10 mouse cellular contexts compared by ENCODE assay signal in the genomic region with DNA sequence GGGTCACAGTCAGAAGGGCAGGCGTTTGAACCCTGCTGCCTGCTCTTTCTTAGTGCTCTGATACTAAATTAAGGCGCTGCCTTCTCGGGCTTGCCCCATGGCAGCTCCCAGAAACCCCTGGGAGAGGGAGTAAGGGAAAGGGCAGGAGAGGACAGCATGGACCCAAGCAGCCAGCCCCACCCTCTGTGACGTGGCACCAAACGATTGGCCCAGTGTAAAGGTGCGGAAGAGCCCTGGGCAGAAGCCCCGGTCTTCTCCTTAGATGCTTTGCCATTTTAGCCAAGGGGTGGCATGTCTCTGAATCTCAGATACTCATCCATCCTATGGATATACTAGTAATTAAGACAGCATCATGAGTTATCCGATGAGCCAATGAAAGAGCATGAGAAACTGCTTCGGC. TPM values are rescaled to one million over a fixed set of nuclear protein-coding genes. Genes with fewer than 3 reads are reported as not detected.
DNase-seq lines count a peak whose midpoint lies in the region; ATAC-seq and TF ChIP-seq lines count a peak whose summit lies in the region.
"Had no signal": no experiment of that assay in that cellular context is flagged by ENCODE, and none has a peak within 500 bp of the region (broad histone marks: within the 10 kb centered on the region; RNA-seq: fewer than 3 reads in every experiment).

No protein-coding gene starts in this region.

- no peak overlapping the region for H3K4me3 ChIP-seq in limb, embryonic 11.5 days (ENCODE audit: low read depth, low read length)
- no peak overlapping the region for H3K4me3 ChIP-seq in layer of hippocampus, adult 2 months

- no peak for TF ChIP-seq CTCF in layer of hippocampus, adult 2 months (conservative IDR thresholded peaks at IDR 0.05)

- H3K27ac ChIP-seq in limb, embryonic 11.5 days (replicated peaks; ENCODE audit: low read depth, low read length), result no peak overlapping the region
- no peak overlapping the region for H3K27ac ChIP-seq in layer of hippocampus, adult 2 months

- DNase-seq in gastrocnemius, postnatal 10 days, result peak; percentile 16
- DNase-seq in gastrocnemius, adult 8-10 months (ENCODE audit: low spot score in 2 of 2), result no peak
- DNase-seq in retina, postnatal 1 day, result peak; percentile 61
- DNase-seq in retina, embryonic 14.5 days (ENCODE audit: low spot score), result no peak
- peak; percentile 68 for DNase-seq in limb, embryonic 11.5 days (ENCODE audit: low spot score)
- DNase-seq in testis, postnatal 14 days (ENCODE audit: low spot score), result peak; percentile 33
- DNase-seq in layer of hippocampus, adult 2 months (ENCODE audit: low spot score in 2 of 2), result no peak

- H3K4me2 ChIP-seq in limb, embryonic 11.5 days (ENCODE audit: low read depth, severe bottlenecking), result no peak overlapping the region; the same call in 1 of the 2 replicates

- no peaks in the 10 kb centered on the region for H3K36me3 ChIP-seq in limb, embryonic 11.5 days (ENCODE audit: control insufficient read depth, insufficient read depth, low read length)

- ATAC-seq in limb, embryonic 11.5 days (ENCODE audit: insufficient number of reproducible peaks, low FRiP score, low TSS enrichment, low read depth), result no peak
- no peak for ATAC-seq in monocyte, adult 5-6 weeks (replicated peaks; ENCODE audit: insufficient number of reproducible peaks, low FRiP score, low TSS enrichment, poor library complexity, severe bottlenecking)

- no peak overlapping the region for H3K9ac ChIP-seq in limb, embryonic 11.5 days (ENCODE audit: low read length)

- peaks cover 4% of the 10 kb centered on the region; the same call in 1 of the 2 replicates for H3K4me1 ChIP-seq in limb, embryonic 11.5 days (ENCODE audit: control insufficient read depth, insufficient read depth, low read length)

- 25% methylated on average over 9 of the region's 9 CpGs for WGBS in limb, embryonic 11.5 days

- no peaks in the 10 kb centered on the region for H3K27me3 ChIP-seq in limb, embryonic 11.5 days (ENCODE audit: control insufficient read depth, insufficient read depth, low read length)

- H3K9me3 ChIP-seq in limb, embryonic 11.5 days (ENCODE audit: control insufficient read depth, low read length), result no peaks in the 10 kb centered on the region

RNA-seq across cellular contexts. Expression of a gene that starts 21.3 kb away (rescaled TPM):
- 1 to 10 TPM; 2.6 to 6.1 TPM for total RNA-seq in gastrocnemius, postnatal 10 days (2021)
- total RNA-seq in gastrocnemius, adult 8-10 months (2022), result under 1 TPM in 2 of 4 experiments, not detected in 2; 0.19 to 0.27 TPM
- 45.9 and 48.3 TPM in 2 replicates for polyA plus RNA-seq in limb, embryonic 11.5 days (2014; fragmentation: Nextera tagmentation; extraction: Ambion mirVana)
- not detected in 3 replicates for total RNA-seq in monocyte, adult 5-6 weeks (2017)
- 10 to 100 TPM; 48.6 to 52.4 TPM for total RNA-seq in layer of hippocampus, adult 2 months (2021)

RNA-seq across cellular contexts. Expression of a gene that starts 58.0 kb away (rescaled TPM):
- total RNA-seq in gastrocnemius, postnatal 10 days (2021), result not detected
- not detected for total RNA-seq in gastrocnemius, adult 8-10 months (2022)
- polyA plus RNA-seq in limb, embryonic 11.5 days (2014; fragmentation: Nextera tagmentation; extraction: Ambion mirVana), result not detected in 2 replicates
- total RNA-seq in monocyte, adult 5-6 weeks (2017), result not detected in 3 replicates
- total RNA-seq in layer of hippocampus, adult 2 months (2021), result not detected
- total RNA-seq: left cerebral cortex, postnatal 36 days had no signal
- polyA plus RNA-seq: brain, embryonic 14.5 days had no signal

RNA-seq across cellular contexts. Expression of a gene that starts 59.3 kb away (rescaled TPM):
- 100 to 1,000 TPM; 164 to 166 TPM for total RNA-seq in gastrocnemius, postnatal 10 days (2021)
- total RNA-seq in gastrocnemius, adult 8-10 months (2022), result 10 to 100 TPM; 35.3 to 49.8 (median 42.5) TPM
- 712 and 734 TPM in 2 replicates for polyA plus RNA-seq in limb, embryonic 11.5 days (2014; fragmentation: Nextera tagmentation; extraction: Ambion mirVana)
- 55.6 to 79.0 TPM (median 64.1 TPM) in 3 replicates for total RNA-seq in monocyte, adult 5-6 weeks (2017)
- total RNA-seq in layer of hippocampus, adult 2 months (2021), result 100 to 1,000 TPM; 685 to 700 TPM

Comparison
In these comparisons a context has a peak if more than half of its experiments do, and no peak if none do; other contexts are left out.
1. DNase-seq: peak in gastrocnemius, postnatal 10 days (single experiment), retina, postnatal 1 day (single experiment), limb, embryonic 11.5 days (single experiment) and testis, postnatal 14 days (single experiment); none in gastrocnemius, adult 8-10 months (0 of 2), retina, embryonic 14.5 days (single experiment) and layer of hippocampus, adult 2 months (0 of 2).
2. RNA of a gene that starts 21.3 kb away (total RNA-seq): 48.6 to 52.4 TPM in layer of hippocampus, adult 2 months; 2.6 to 6.1 TPM in gastrocnemius, postnatal 10 days, 0.19 to 0.27 TPM in gastrocnemius, adult 8-10 months and not detected in monocyte, adult 5-6 weeks; every median in the first group is over 4 times any median in the second.